Mouse (Mus musculus) spleen, adult 2 months (tissue): ENCODE data around the gene Mlc1.

Experiments used
- CTCF ChIP-seq: fragments of 200-500 bp; IDR thresholded peaks from 2 replicates; pipeline ENCODE4 v1.5.1; 2011; ENCODE audit warnings: mild to moderate bottlenecking, inconsistent platforms; ENCODE audit not compliant: insufficient read depth, insufficient read length, insufficient replicate concordance; ENCODE audit errors: extremely low read depth
- POLR2A ChIP-seq: fragments of 200-500 bp; IDR thresholded peaks from 2 replicates; pipeline ENCODE4 v1.6.1; 2011; ENCODE audit warnings: low read depth, low read length, inconsistent platforms

- no peak for TF ChIP-seq POLR2A
- no peak for TF ChIP-seq CTCF
Measured at GRCm38 (mm10) chr15:88951246-88951645, 27.6 kb downstream of the Mlc1 start.
